Mouse (Mus musculus): ENCODE measurements around the gene Slc25a13. TPM values are rescaled to one million over a fixed set of nuclear protein-coding genes. Genes with fewer than 3 reads are reported as not detected.

Gene Slc25a13
- polyA plus RNA-seq, 1 experiment from 2014 or later = 40.8 TPM

- Histone ChIP-seq H3K4me2 (ENCODE audit: low read depth, low read length, severe bottlenecking) (no peak overlapping the region), H3K36me3 (ENCODE audit: control insufficient read depth, insufficient read depth, low read length) (no peaks in the 10 kb centered on the region), H3K27me3 (ENCODE audit: control insufficient read depth, insufficient read depth, low read length) (no peaks in the 10 kb centered on the region), H3K4me3 (ENCODE audit: low read depth, low read length) (no peak overlapping the region), H3K9ac (ENCODE audit: low read length) (no peak overlapping the region), H3K27ac (ENCODE audit: low read depth, low read length) (no peak overlapping the region), H3K4me1 (replicated peaks; ENCODE audit: control insufficient read depth, insufficient read depth, low read length) (no peaks in the 10 kb centered on the region; the same call in 1 of the 2 replicates), H3K9me3 (ENCODE audit: control insufficient read depth, low read length) (no peaks in the 10 kb centered on the region)
- 42% methylated on average over 2 of the region's 2 CpGs for WGBS
- ATAC-seq (replicated peaks; ENCODE audit: low FRiP score) = no peak
- DNase-seq (ENCODE audit: low spot score) = no peak
These were observed 113.5 kb downstream of the Slc25a13 start for GRCm38 (mm10) chr6:6103469-6103868.

DNA sequence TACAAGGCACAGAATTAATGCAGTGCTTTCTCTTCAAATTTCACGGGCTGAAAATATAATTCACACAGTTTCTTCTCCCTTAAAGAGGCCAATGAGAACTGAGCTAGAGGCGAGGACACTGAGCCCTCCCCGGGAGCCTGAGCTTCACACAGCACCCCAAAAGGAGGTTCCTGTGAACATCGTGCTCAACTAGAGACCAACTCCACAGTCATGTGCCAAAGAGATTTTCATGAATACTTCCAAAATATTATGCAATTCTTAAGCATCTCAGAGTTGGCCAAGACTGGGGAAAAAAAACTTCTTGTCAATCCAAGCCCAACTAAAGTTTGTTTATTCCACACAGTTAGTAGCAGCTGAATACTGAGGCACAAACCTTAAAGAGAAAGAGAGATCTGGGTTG, 115.4 kb downstream of the Slc25a13 start:
- Histone ChIP-seq H3K9me3 (ENCODE audit: control insufficient read depth, low read length) (no peaks in the 10 kb centered on the region), H3K27ac (ENCODE audit: low read depth, low read length) (no peak overlapping the region), H3K9ac (ENCODE audit: low read length) (no peak overlapping the region), H3K36me3 (ENCODE audit: control insufficient read depth, insufficient read depth, low read length) (no peaks in the 10 kb centered on the region), H3K4me3 (ENCODE audit: low read depth, low read length) (no peak overlapping the region), H3K27me3 (ENCODE audit: control insufficient read depth, insufficient read depth, low read length) (no peaks in the 10 kb centered on the region), H3K4me2 (ENCODE audit: low read depth, low read length, severe bottlenecking) (no peak overlapping the region), H3K4me1 (replicated peaks; ENCODE audit: control insufficient read depth, insufficient read depth, low read length) (no peaks in the 10 kb centered on the region; the same call in 1 of the 2 replicates)
- ATAC-seq (replicated peaks; ENCODE audit: low FRiP score) = no peak
- DNase-seq (ENCODE audit: low spot score) = no peak
- WGBS = 86% methylated on average over 4 of the region's 4 CpGs

DNA sequence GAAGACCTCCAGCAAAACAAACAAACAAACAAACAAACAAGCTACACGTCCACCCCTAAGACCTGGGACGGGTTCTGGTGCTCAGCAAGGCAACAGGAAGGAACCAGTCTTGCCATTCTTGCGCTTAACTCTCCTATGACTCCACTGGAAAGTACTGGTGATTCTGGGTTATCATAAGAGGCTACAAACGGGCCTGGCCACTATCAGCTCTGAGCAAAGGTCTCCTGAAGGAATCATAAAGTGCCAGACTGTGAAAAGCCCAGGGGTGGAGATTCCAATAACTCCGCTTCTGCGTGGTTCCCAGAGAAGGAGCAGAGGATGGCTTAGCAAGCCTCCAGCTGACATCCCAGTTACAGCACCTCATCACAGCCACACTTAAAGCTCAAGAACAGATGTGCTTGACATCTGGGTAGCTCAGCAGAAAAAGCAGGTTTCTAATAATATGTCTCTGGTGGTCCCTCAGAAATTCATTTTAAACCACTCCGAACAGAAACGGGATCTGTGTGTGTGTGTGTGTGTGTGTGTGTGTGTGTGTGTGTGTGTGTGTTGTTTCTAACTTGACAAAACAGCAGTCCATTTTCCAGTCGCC, 116.0 kb downstream of the Slc25a13 start:
- Histone ChIP-seq H3K27ac (ENCODE audit: low read depth, low read length) (no peak overlapping the region), H3K4me2 (ENCODE audit: low read depth, low read length, severe bottlenecking) (no peak overlapping the region), H3K4me3 (ENCODE audit: low read depth, low read length) (no peak overlapping the region), H3K4me1 (replicated peaks; ENCODE audit: control insufficient read depth, insufficient read depth, low read length) (no peaks in the 10 kb centered on the region; the same call in 1 of the 2 replicates), H3K27me3 (ENCODE audit: control insufficient read depth, insufficient read depth, low read length) (no peaks in the 10 kb centered on the region), H3K9ac (ENCODE audit: low read length) (no peak overlapping the region), H3K9me3 (ENCODE audit: control insufficient read depth, low read length) (no peaks in the 10 kb centered on the region), H3K36me3 (ENCODE audit: control insufficient read depth, insufficient read depth, low read length) (no peaks in the 10 kb centered on the region)
- WGBS = 90% methylated on average over 9 of the region's 9 CpGs
- ATAC-seq (replicated peaks; ENCODE audit: low FRiP score) (no peak), DNase-seq (ENCODE audit: low spot score) (no peak)

GRCm38 (mm10) chr6:6093978-6094377, 123.0 kb downstream of the Slc25a13 start:
- no peak for ATAC-seq (replicated peaks; ENCODE audit: low FRiP score)
- H3K4me3 ChIP-seq (ENCODE audit: low read depth, low read length) = no peak overlapping the region
- H3K4me1 ChIP-seq (replicated peaks; ENCODE audit: control insufficient read depth, insufficient read depth, low read length) = no peaks in the 10 kb centered on the region
- no peaks in the 10 kb centered on the region for H3K27me3 ChIP-seq (ENCODE audit: control insufficient read depth, insufficient read depth, low read length)
- H3K36me3 ChIP-seq (ENCODE audit: control insufficient read depth, insufficient read depth, low read length) = no peaks in the 10 kb centered on the region
- H3K27ac ChIP-seq (ENCODE audit: low read depth, low read length) = no peak overlapping the region
- no peak for DNase-seq (ENCODE audit: low spot score)
- WGBS = 90% methylated on average over 3 of the region's 3 CpGs
- H3K9me3 ChIP-seq (ENCODE audit: control insufficient read depth, low read length) = no peaks in the 10 kb centered on the region
- no peak overlapping the region for H3K9ac ChIP-seq (ENCODE audit: low read length)
- no peak overlapping the region for H3K4me2 ChIP-seq (ENCODE audit: low read depth, low read length, severe bottlenecking)

DNA sequence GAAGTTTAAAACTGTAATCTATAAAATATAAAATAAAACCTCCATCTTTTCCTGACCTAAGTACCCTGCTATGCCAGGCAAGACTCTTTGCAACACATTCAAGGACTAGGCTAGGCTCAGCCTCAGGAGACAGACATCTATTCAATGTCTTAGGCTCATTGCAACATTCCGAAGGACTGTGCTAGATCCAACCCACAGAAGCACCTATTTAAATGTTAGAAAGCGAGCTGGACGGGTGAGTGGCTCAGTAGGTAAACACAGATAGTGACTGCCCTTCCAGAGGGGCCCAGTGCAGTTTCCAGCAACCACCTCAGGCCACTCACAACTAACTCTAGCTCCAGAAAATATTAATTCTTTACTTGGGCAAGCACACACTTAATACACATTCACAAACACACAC, 123.5 kb downstream of the Slc25a13 start:
- Histone ChIP-seq H3K9ac (ENCODE audit: low read length) (no peak overlapping the region), H3K27ac (ENCODE audit: low read depth, low read length) (no peak overlapping the region), H3K4me1 (replicated peaks; ENCODE audit: control insufficient read depth, insufficient read depth, low read length) (no peaks in the 10 kb centered on the region), H3K9me3 (ENCODE audit: control insufficient read depth, low read length) (no peaks in the 10 kb centered on the region), H3K27me3 (ENCODE audit: control insufficient read depth, insufficient read depth, low read length) (no peaks in the 10 kb centered on the region), H3K4me3 (ENCODE audit: low read depth, low read length) (no peak overlapping the region), H3K4me2 (ENCODE audit: low read depth, low read length, severe bottlenecking) (no peak overlapping the region), H3K36me3 (ENCODE audit: control insufficient read depth, insufficient read depth, low read length) (no peaks in the 10 kb centered on the region)
- no peak for DNase-seq (ENCODE audit: low spot score)
- no peak for ATAC-seq (replicated peaks; ENCODE audit: low FRiP score)
- WGBS = 82% methylated on average over 3 of the region's 3 CpGs

DNA sequence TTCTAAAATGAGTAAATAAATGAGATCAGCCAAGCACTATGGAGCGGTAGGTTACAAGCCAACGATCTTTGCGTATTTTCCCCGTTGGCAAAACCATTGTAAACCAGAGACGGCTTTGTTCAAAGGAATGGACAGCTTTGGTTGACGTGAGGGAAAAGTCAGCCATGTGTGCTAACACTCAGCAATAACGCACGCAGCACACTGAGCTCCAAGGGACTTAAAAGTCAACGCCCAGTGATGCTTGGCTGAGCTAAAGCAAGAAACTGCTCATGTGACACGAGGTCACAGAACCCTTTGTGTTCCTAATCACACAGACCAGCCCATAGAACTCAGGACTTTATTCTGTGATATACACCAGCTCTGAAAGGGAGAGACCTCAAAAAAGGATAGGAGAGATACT, 124.5 kb downstream of the Slc25a13 start:
- no peaks in the 10 kb centered on the region for H3K27me3 ChIP-seq (ENCODE audit: control insufficient read depth, insufficient read depth, low read length)
- DNase-seq (ENCODE audit: low spot score) (no peak), ATAC-seq (replicated peaks; ENCODE audit: low FRiP score) (no peak)
- no peaks in the 10 kb centered on the region for H3K36me3 ChIP-seq (ENCODE audit: control insufficient read depth, insufficient read depth, low read length)
- H3K9me3 ChIP-seq (ENCODE audit: control insufficient read depth, low read length) = no peaks in the 10 kb centered on the region
- no peak overlapping the region for H3K4me3 ChIP-seq (ENCODE audit: low read depth, low read length)
- H3K4me2 ChIP-seq (ENCODE audit: low read depth, low read length, severe bottlenecking) = no peak overlapping the region
- whole genome bisulfite sequencing = 28% methylated on average over 10 of the region's 10 CpGs
- H3K4me1 ChIP-seq (replicated peaks; ENCODE audit: control insufficient read depth, insufficient read depth, low read length) = no peaks in the 10 kb centered on the region
- no peak overlapping the region for H3K27ac ChIP-seq (ENCODE audit: low read depth, low read length)
- H3K9ac ChIP-seq (ENCODE audit: low read length) = no peak overlapping the region

- no peak for DNase-seq (ENCODE audit: low spot score)
- no peak overlapping the region for H3K9ac ChIP-seq (ENCODE audit: low read length)
- WGBS = 72% methylated on average over 3 of the region's 3 CpGs
- H3K9me3 ChIP-seq (ENCODE audit: control insufficient read depth, low read length) = no peaks in the 10 kb centered on the region
- no peak overlapping the region for H3K4me3 ChIP-seq (ENCODE audit: low read depth, low read length)
- ATAC-seq (replicated peaks; ENCODE audit: low FRiP score) = no peak
- H3K27ac ChIP-seq (ENCODE audit: low read depth, low read length) = no peak overlapping the region
- no peak overlapping the region for H3K4me2 ChIP-seq (ENCODE audit: low read depth, low read length, severe bottlenecking)
- H3K27me3 ChIP-seq (ENCODE audit: control insufficient read depth, insufficient read depth, low read length) = no peaks in the 10 kb centered on the region
- no peaks in the 10 kb centered on the region for H3K36me3 ChIP-seq (ENCODE audit: control insufficient read depth, insufficient read depth, low read length)
- no peaks in the 10 kb centered on the region for H3K4me1 ChIP-seq (replicated peaks; ENCODE audit: control insufficient read depth, insufficient read depth, low read length)
These were observed 126.0 kb downstream of the Slc25a13 start for GRCm38 (mm10) chr6:6091016-6091415.

DNA sequence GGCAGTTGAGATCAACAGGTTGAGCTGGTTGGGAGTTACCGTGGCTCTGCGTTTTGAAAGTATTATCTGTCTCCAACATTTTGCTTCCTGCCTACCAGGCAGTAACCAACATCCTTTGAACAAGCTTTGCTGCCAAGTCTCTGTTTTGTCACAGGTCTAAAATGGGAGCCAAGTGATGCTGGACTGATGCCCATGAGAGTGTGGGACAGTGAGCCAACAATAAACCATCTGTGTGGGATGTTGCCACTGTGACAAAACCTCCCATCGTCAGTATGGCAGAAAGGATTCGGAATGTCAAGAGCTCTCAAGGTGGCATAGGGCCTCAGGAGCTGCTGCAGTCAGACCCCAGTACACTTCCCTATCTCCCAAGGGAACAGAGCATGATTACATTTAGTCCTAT, 128.8 kb downstream of the Slc25a13 start:
- H3K4me1 ChIP-seq (replicated peaks; ENCODE audit: control insufficient read depth, insufficient read depth, low read length) = no peaks in the 10 kb centered on the region
- H3K27me3 ChIP-seq (ENCODE audit: control insufficient read depth, insufficient read depth, low read length) = no peaks in the 10 kb centered on the region
- H3K27ac ChIP-seq (ENCODE audit: low read depth, low read length) = no peak overlapping the region
- ATAC-seq (replicated peaks; ENCODE audit: low FRiP score) (no peak), DNase-seq (ENCODE audit: low spot score) (no peak)
- 88% methylated on average over 4 of the region's 4 CpGs for WGBS
- H3K9ac ChIP-seq (ENCODE audit: low read length) = no peak overlapping the region
- H3K4me2 ChIP-seq (ENCODE audit: low read depth, low read length, severe bottlenecking) = no peak overlapping the region
- no peak overlapping the region for H3K4me3 ChIP-seq (ENCODE audit: low read depth, low read length)
- no peaks in the 10 kb centered on the region for H3K9me3 ChIP-seq (ENCODE audit: control insufficient read depth, low read length)
- H3K36me3 ChIP-seq (ENCODE audit: control insufficient read depth, insufficient read depth, low read length) = no peaks in the 10 kb centered on the region

DNA sequence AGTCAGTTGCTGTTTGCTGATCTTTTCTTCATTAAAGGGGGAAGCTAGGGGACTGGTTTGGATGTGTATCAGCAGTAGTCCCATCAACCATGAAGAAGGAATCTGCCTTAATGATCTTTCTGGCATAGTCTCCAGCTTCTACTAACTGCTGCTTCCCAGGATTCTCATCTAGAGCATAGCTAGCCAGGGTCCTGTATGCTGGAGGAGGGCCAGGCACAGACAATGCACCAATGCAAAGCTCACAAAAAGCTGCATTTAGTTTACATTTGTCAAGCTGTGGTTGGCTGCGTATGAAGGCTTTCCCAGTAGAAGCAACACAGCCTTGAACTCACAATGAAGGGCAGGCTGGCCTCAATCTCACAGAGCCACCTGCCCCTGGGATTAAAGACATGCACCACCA, 136.5 kb downstream of the Slc25a13 start:
- Histone ChIP-seq H3K27me3 (ENCODE audit: control insufficient read depth, insufficient read depth, low read length) (no peaks in the 10 kb centered on the region), H3K4me3 (ENCODE audit: low read depth, low read length) (no peak overlapping the region), H3K27ac (ENCODE audit: low read depth, low read length) (no peak overlapping the region), H3K4me2 (ENCODE audit: low read depth, low read length, severe bottlenecking) (no peak overlapping the region), H3K4me1 (replicated peaks; ENCODE audit: control insufficient read depth, insufficient read depth, low read length) (no peaks in the 10 kb centered on the region), H3K9me3 (ENCODE audit: control insufficient read depth, low read length) (no peaks in the 10 kb centered on the region), H3K36me3 (ENCODE audit: control insufficient read depth, insufficient read depth, low read length) (no peaks in the 10 kb centered on the region), H3K9ac (ENCODE audit: low read length) (no peak overlapping the region)
- 100% methylated on average over 1 of the region's 1 CpGs for WGBS
- DNase-seq (ENCODE audit: low spot score) = no peak
- ATAC-seq (replicated peaks; ENCODE audit: low FRiP score) = no peak

All from forebrain, embryonic 11.5 days (tissue).